Mouse (Mus musculus) large intestine, adult 2 months (tissue): ENCODE results near the gene Pi4k2a. TPM values are rescaled to one million over a fixed set of nuclear protein-coding genes. Genes with fewer than 3 reads are reported as not detected.
"Not testable (repeated sequence)": the region's sequence is repeated elsewhere in the genome, so short reads cannot be mapped to it uniquely, and the experiment has no call there.

ENCODE experiments used
- DNase-seq: peaks from one replicate; pipeline ENCODE4 v3.0.0-alpha.2; 2012; ENCODE audit warnings: low read depth, low spot score
- WGBS: fragments of 180-500 bp; shearing (Covaris S2); methylation state at CpG from one replicate; pipeline ENCODE4 v1.1.7; 2018; 5-methylcytosine and 5-hydroxymethylcytosine counted together
- polyA plus RNA-seq: library from polyadenylated mRNA; depleted of rRNA; stranded (reverse); fragments of >200 nt; gene quantifications from 2 replicates; pipeline ENCODE4 v1.2.3, GENCODE M21; 2012

The Pi4k2a gene
- polyA plus RNA-seq, 1 experiment: 34.2 TPM

DNA sequence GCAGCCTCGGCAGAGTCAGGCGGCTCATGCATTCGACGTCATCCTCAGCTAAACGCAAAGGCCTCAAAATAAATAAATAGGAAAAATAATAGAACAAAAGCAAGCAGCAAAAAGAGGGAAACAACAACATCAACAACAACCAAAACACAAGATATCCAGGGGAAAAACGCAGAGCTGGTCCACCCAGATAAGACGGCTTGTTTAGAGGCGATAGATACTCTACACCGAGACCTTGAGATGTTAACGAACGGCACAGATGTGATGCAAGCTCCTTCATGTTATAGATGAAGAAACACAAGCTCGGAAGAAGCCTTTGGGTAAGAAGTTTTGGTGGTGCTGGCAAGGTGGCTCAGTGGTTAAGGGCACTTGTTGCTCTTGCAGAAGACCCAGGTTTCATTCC is 11.3 kb upstream of the Pi4k2a start:
- WGBS: 94% methylated on average over 12 of the region's 12 CpGs

DNA sequence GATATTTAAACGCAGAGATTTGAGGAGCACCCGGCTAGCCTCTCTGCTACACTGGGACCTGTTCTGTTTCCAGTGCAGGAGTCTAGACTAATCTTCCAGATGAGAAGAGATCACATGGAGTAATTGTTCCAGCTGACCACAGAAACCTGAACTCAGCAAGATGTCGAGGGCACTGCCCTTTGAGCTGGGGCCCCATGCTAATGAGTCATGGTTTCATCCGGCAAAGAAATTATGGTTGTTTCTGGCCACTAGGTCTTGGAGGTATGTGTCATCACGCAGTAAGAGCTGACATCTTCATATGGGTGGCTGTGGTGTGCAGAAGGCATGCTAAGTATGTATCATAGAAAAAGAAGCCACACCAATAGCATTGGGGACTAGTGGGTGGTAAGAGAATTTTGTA is 10.3 kb upstream of the Pi4k2a start:
- 56% methylated on average over 5 of the region's 5 CpGs for WGBS
- no peak for DNase-seq

More for the DNA sequence above, 11.3 kb upstream of the Pi4k2a start:
- DNase-seq: no peak

GRCm38 (mm10) chr19:42080469-42080868 is 9.8 kb upstream of the Pi4k2a start:
- no peak for DNase-seq
- 76% methylated on average over 11 of the region's 11 CpGs for WGBS

DNA sequence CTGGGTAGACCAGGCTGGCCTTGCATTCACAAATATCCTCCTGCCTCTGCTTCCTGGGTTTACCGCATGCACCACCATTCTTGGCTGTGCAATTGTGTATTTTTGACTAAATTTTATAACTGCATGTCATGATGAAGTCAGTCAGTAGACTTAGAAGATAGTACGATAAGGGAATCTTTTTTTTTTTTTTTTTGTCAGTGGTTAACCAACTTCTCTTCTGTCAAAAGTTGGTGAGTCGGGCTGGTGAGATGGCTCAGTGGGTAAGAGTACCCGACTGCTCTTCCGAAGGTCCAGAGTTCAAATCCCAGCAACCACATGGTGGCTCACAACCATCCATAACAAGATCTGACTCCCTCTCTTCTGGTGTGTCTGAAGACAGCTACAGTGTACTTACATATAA is 8.7 kb upstream of the Pi4k2a start:
- not testable (repeated sequence) for DNase-seq
- 91% methylated on average over 5 of the region's 5 CpGs for WGBS

DNA sequence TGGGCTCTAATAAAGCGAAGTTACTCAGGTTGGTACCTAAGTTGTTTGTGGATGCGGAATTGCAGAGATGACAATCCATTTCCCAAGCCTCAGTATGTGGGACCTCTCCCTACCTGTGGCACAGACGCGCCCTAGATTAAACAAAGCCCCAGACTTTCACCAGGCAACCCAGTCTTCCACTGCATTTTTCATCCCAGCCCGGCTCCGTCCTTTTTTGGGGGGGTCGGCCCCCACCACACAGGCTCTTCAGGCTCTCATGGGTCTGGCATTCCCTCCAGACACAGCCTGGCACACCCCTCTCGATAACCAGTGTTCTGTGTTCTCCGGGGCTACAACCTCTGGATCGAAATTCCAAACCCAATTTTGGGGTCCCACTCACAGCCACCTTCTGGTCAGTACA is 4.6 kb upstream of the Pi4k2a start:
- WGBS: 10% methylated on average over 10 of the region's 10 CpGs
- no peak for DNase-seq

- 3% methylated on average over 21 of the region's 21 CpGs for WGBS
- no peak for DNase-seq
Measured at GRCm38 (mm10) chr19:42086166-42086565, 4.1 kb upstream of the Pi4k2a start, which contains the start of gene Morn4. TSS of gene Morn4 (minus strand) at chr19:42086357.

DNA sequence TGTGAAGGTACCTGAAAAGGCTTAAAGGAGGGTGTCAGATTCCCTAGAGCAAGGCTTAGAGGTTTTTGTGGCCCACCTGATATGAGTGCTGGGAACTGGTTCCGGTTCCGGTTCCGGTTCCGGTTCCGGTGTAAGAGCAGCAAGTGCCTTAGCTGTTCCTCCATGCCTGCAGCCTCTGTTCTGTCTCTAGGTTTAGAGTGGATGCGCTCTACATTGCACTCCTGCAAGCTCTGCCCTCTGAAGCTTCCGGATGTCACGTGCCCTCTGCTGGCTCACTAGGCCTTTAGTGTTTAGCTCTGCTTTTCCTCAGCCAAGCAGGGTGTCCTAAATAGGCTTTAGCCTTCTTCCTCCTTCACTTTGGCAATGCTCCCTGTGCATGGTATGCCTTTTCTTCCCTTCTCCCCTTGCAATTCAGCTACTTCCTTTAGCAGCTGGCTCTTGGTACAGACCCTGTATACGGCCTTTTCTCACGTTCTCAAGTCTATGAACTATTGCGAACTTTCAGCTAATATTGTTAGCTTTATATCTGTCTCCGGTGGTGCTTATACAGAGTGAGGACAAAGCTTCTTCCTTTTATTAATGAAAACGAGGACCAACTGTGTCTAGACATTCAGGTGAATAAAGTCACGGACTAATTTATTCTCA is 1.0 kb upstream of the Pi4k2a start:
- 20% methylated on average over 14 of the region's 14 CpGs for WGBS

DNA sequence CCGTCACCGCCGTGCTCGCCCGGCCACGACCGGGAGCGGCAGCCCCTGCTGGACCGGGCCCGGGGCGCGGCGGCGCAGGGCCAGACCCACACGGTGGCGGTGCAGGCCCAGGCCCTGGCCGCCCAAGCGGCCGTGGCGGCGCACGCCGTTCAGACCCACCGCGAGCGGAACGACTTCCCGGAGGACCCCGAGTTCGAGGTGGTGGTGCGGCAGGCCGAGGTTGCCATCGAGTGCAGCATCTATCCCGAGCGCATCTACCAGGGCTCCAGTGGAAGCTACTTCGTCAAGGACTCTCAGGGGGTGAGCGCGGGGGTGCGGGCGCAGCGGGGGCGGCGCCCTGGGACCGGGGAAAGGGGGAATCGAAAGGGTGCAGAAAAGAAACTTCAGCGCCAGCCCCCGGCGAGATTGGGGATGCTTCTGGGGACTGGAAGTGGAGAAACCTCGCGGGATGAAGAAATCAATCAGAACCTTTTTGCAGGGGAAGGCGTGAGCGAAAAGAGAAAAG is 419 bp downstream of the Pi4k2a start:
- DNase-seq: no peak
- whole genome bisulfite sequencing: under 1% methylated on average over 52 of the region's 52 CpGs

More for the DNA sequence above, 1.0 kb upstream of the Pi4k2a start:
- DNase-seq: peak; percentile 51

- 70% methylated on average over 3 of the region's 3 CpGs for WGBS
Measured at GRCm38 (mm10) chr19:42099406-42099805, 9.1 kb downstream of the Pi4k2a start.

DNA sequence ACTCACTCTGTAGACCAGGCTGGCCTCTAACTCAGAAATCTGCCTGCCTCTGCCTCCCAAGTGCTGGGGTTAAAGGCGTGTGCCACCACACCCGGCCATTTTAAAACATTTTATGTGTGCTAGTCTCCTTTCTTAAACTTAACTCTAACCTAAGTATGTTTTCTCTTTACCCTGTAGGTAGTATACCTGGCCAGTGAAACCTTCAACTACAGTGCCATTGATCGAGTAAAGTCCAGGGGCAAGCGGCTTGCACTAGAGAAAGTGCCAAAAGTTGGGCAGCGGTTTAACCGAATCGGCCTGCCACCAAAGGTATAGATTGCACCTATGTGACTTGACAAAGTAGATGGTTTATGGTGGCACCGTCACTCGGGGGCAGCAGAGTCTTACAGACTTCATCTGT is 14.4 kb downstream of the Pi4k2a start:
- no peak for DNase-seq
- 92% methylated on average over 9 of the region's 9 CpGs for WGBS

More at GRCm38 (mm10) chr19:42099406-42099805, 9.1 kb downstream of the Pi4k2a start:
- no peak for DNase-seq

DNA sequence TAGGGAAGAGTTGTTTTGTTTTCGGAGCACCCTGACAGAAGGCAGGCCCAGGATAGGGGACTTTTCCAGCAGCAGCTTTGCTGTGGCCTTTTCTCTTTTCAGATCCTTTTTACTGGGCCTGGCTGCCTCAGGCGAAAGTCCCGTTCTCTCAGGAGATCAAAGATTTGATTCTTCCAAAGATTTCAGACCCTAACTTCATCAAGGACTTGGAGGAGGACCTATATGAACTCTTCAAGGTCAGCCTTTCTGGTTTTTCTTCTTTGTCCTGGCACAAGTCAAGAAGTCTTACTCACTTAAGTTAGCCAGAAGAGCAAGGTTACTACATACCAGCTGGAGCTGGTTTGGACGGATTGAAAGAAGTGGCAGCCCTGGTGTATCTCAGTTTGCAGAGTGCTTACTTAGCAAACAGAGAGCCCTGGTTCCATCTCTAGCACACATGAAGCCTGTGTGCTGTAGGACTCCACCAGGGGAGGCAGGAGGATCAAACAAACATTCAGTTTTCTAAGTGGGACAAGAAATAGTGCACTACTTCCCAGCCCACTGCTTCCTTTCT is 25.6 kb downstream of the Pi4k2a start:
- 81% methylated on average over 4 of the region's 4 CpGs for WGBS

DNA sequence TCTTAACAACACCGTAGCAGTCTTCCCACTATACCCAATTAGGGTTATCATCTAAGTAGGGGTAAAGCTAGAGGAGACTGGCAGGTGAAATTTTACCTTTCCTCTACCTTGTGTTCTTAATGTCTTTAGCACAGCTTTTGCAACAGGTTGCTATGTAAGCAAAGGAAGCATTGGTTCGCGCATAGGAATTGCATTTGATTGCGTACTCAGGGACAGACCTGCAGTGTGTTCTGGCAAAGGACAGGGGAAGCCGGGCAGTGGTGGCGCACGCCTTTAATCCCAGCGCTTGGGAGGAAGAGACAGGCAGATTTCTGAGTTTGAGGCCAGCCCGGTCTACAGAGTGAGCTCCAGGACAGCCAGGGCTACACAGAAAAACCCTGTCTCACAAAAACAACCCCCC is 27.9 kb downstream of the Pi4k2a start:
- no peak for DNase-seq
- WGBS: 92% methylated on average over 9 of the region's 9 CpGs

More for the DNA sequence above, 25.6 kb downstream of the Pi4k2a start:
- DNase-seq: no peak

DNA sequence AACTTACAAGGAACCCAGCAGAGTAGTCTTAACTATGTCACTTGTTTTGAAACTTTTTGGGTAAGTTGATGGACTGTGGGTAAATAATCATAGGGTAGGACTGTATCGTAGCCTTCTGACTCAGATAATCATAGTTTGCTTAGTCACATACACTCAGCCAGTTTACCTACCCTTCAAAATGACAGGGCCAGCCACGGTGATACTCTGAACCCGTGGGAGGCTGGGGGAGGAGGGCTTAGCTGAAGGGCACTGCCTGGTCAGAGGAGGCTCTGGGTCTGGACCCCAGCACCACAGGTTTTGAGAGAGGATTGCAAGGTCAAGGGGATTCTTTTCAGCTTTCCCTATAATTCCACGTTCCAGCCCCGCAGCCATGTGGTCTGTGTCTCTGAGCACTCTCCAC is 28.3 kb downstream of the Pi4k2a start:
- WGBS: 62% methylated on average over 5 of the region's 5 CpGs
- DNase-seq: no peak

DNA sequence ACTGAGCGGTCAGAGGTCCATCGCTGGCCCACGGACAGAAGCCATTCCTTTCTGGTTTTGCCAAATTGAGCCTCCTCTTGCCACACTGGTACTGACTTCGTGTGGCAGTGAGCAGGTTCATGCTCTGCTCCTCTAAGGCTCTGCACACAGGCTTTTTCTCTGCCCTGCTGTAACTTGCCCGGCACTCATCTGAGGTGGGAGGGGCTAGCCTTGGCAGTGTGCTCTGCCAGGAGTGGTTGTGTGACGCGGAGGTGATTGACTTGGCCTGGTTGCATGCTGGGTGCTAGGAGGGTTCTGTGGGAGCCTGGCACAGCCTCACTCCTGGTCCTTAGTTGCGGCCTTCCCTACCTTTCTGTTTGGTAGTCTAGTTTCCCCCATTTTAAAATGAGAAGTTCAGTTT is 30.2 kb downstream of the Pi4k2a start:
- DNase-seq: no peak
- WGBS: 78% methylated on average over 8 of the region's 8 CpGs

GRCm38 (mm10) chr19:42124684-42125083 is 34.4 kb downstream of the Pi4k2a start:
- 89% methylated on average over 13 of the region's 13 CpGs for WGBS
- no peak for DNase-seq

- DNase-seq: no peak
- WGBS: 85% methylated on average over 11 of the region's 11 CpGs
Measured at GRCm38 (mm10) chr19:42125501-42126218, 35.4 kb downstream of the Pi4k2a start.

GRCm38 (mm10) chr19:42126219-42126605 is 35.9 kb downstream of the Pi4k2a start:
- 94% methylated on average over 6 of the region's 6 CpGs for WGBS
- DNase-seq: no peak

DNA sequence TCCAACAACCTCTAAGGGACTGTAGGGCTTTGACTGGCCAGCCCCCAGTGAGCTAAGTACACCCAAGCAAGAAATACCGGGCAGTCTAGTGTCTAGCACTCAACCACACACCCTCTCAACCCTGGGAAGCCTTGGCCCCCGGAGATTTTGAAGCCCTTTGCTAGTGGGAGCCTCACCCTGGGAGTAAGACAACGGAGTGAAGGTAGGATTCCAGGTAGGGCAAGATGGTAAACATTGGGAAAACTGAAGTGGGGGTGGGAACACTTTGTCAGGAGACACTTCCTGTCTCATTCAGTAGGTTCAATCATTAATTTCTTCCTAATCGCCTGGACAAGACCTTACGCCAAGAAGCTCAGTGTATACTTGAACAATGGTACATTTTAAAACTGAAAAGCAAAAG is 36.8 kb downstream of the Pi4k2a start:
- WGBS: 66% methylated on average over 5 of the region's 5 CpGs
- DNase-seq: no peak

- no peak for DNase-seq
- WGBS: 7% methylated on average over 23 of the region's 23 CpGs
Measured at GRCm38 (mm10) chr19:42128052-42128740, 37.9 kb downstream of the Pi4k2a start.
